Mouse (Mus musculus): ENCODE measurements around the gene Poc1a. TPM values are rescaled to one million over a fixed set of nuclear protein-coding genes. Genes with fewer than 3 reads are reported as not detected.

Gene Poc1a
- polyA plus RNA-seq, 1 experiment: 9.4 TPM

GRCm38 (mm10) chr9:106394649-106395602 is 114.1 kb downstream of the Poc1a start:
- 0 out of 2 replicates have a peak, but pooled peaks cover 3% of the 10 kb centered on the region for H3K4me1 ChIP-seq (ENCODE audit: control insufficient read depth, insufficient read depth, insufficient read length, low read length)
- no peak overlapping the region for H3K27ac ChIP-seq (replicated peaks; ENCODE audit: low read depth, low read length)
- no peak overlapping the region for H3K4me3 ChIP-seq (ENCODE audit: insufficient read depth, low read depth, low read length)

- Histone ChIP-seq H3K4me3 (ENCODE audit: insufficient read depth, low read depth, low read length) (no peak overlapping the region), H3K27ac (replicated peaks; ENCODE audit: low read depth, low read length) (no peak overlapping the region), H3K4me1 (ENCODE audit: control insufficient read depth, insufficient read depth, insufficient read length, low read length) (0 out of 2 replicates have a peak, but pooled peaks cover 3% of the 10 kb centered on the region)
Observed at GRCm38 (mm10) chr9:106397733-106398132, 116.9 kb downstream of the Poc1a start.

GRCm38 (mm10) chr9:106398667-106399311 is 117.9 kb downstream of the Poc1a start:
- no peak overlapping the region for H3K27ac ChIP-seq (replicated peaks; ENCODE audit: low read depth, low read length)
- no peak overlapping the region for H3K4me3 ChIP-seq (ENCODE audit: insufficient read depth, low read depth, low read length)
- H3K4me1 ChIP-seq (ENCODE audit: control insufficient read depth, insufficient read depth, insufficient read length, low read length): 0 out of 2 replicates have a peak, but pooled peaks cover 3% of the 10 kb centered on the region

GRCm38 (mm10) chr9:106399808-106400207 is 118.9 kb downstream of the Poc1a start:
- Histone ChIP-seq H3K4me1 (ENCODE audit: control insufficient read depth, insufficient read depth, insufficient read length, low read length) (0 out of 2 replicates have a peak, but pooled peaks cover 2% of the 10 kb centered on the region), H3K27ac (replicated peaks; ENCODE audit: low read depth, low read length) (no peak overlapping the region), H3K4me3 (ENCODE audit: insufficient read depth, low read depth, low read length) (no peak overlapping the region)

Other genes with a start within 250 kb of the Poc1a start
- not detected in 2 replicates for gene Col6a4, start 184.3 kb upstream of the Poc1a start, polyA plus RNA-seq (2012; ENCODE audit: insufficient read depth, insufficient read length, missing spikeins)
- 1.3 and 2.2 TPM in 2 replicates for gene Glyctk, start 122.9 kb upstream of the Poc1a start, polyA plus RNA-seq (2012; ENCODE audit: insufficient read depth, insufficient read length, missing spikeins)
- 19.7 and 20.3 TPM in 2 replicates for gene Wdr82, start 110.1 kb upstream of the Poc1a start, polyA plus RNA-seq (2012; ENCODE audit: insufficient read depth, insufficient read length, missing spikeins)
- gene Ppm1m, start 81.3 kb upstream of the Poc1a start, polyA plus RNA-seq (2012; ENCODE audit: insufficient read depth, insufficient read length, missing spikeins): 104 and 137 TPM in 2 replicates
- 13.6 and 19.5 TPM in 2 replicates for gene Twf2, start 78.0 kb upstream of the Poc1a start, polyA plus RNA-seq (2012; ENCODE audit: insufficient read depth, insufficient read length, missing spikeins)
- 0.48 and 0.88 TPM in 2 replicates for gene Tlr9, start 58.5 kb upstream of the Poc1a start, polyA plus RNA-seq (2012; ENCODE audit: insufficient read depth, insufficient read length, missing spikeins)
- gene Alas1, start 32.4 kb upstream of the Poc1a start, polyA plus RNA-seq (2012; ENCODE audit: insufficient read depth, insufficient read length, missing spikeins): 452 and 504 TPM in 2 replicates
- gene Dusp7, start 87.6 kb downstream of the Poc1a start, polyA plus RNA-seq (2012; ENCODE audit: insufficient read depth, insufficient read length, missing spikeins): 17.5 and 21.8 TPM in 2 replicates
- gene Rpl29, start 148.4 kb downstream of the Poc1a start, polyA plus RNA-seq (2012; ENCODE audit: insufficient read depth, insufficient read length, missing spikeins): 143 and 152 TPM in 2 replicates
- gene Acy1, start 157.3 kb downstream of the Poc1a start, polyA plus RNA-seq (2012; ENCODE audit: insufficient read depth, insufficient read length, missing spikeins): 3.6 and 6.1 TPM in 2 replicates
- 21.5 and 26.4 TPM in 2 replicates for gene Abhd14b, start 166.4 kb downstream of the Poc1a start, polyA plus RNA-seq (2012; ENCODE audit: insufficient read depth, insufficient read length, missing spikeins)
- gene Abhd14a, start 166.6 kb downstream of the Poc1a start, polyA plus RNA-seq (2012; ENCODE audit: insufficient read depth, insufficient read length, missing spikeins): 12.8 and 12.9 TPM in 2 replicates
- gene Pcbp4, start 172.2 kb downstream of the Poc1a start, polyA plus RNA-seq (2012; ENCODE audit: insufficient read depth, insufficient read length, missing spikeins): 12.8 and 14.5 TPM in 2 replicates
- not detected in 2 replicates for gene Gpr62, start 184.9 kb downstream of the Poc1a start, polyA plus RNA-seq (2012; ENCODE audit: insufficient read depth, insufficient read length, missing spikeins)
- gene Rrp9, start 194.9 kb downstream of the Poc1a start, polyA plus RNA-seq (2012; ENCODE audit: insufficient read depth, insufficient read length, missing spikeins): 15.1 and 15.9 TPM in 2 replicates
- gene Parp3, start 195.9 kb downstream of the Poc1a start, polyA plus RNA-seq (2012; ENCODE audit: insufficient read depth, insufficient read length, missing spikeins): 45.8 and 46.8 TPM in 2 replicates
- gene Iqcf1, start 218.9 kb downstream of the Poc1a start, polyA plus RNA-seq (2012; ENCODE audit: insufficient read depth, insufficient read length, missing spikeins): not detected in 2 replicates
- not detected in 2 replicates for gene Iqcf5, start 233.5 kb downstream of the Poc1a start, polyA plus RNA-seq (2012; ENCODE audit: insufficient read depth, insufficient read length, missing spikeins)

Data from brown adipose tissue, adult 24 weeks (tissue).